Mouse (Mus musculus): Measurements from ENCODE around the gene Mcrip1.

The Mcrip1 gene

DNA sequence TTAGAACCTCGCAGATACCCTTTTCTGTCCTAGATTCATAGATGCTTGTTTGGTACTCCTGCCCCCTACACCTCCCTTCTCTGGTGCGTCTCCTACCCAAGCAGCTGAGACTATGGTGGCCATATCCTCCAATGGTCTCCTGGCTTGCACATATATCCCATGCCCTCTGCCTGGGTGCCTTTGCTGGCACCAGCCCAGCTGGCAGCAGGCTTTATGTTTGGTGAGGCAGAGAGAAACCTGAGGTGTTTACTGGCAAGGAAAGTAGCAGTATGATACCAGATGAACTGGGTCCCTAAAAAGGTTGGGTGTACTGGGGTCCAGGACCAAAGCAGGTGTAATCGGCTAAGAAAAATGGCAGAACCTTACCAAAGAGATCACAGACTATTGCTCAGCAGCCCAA, 3.6 kb downstream of the Mcrip1 start:
- no peak for DNase-seq (ENCODE audit: low spot score in 2 of 2)

DNA sequence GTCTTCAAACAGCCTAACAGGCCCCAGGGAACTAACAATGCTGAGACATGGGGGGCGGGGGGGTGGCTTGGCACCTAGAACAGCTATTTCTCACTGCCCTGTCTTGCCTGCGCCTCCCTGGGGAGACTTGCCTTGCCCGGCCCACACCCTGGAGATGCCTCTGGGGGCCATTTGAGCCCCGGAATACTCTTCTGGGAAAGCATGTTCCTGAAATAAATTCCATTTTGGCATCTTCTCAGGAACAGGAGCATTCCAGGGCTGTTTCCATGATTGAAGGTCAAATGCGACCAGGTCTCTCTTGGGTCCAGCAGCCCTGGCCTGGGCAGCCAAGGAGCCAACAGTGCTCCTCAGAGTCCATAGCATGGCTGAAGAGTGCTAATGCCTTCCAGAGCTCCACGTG, 7.2 kb downstream of the Mcrip1 start:
- no peak for DNase-seq (ENCODE audit: low spot score in 2 of 2)

DNA sequence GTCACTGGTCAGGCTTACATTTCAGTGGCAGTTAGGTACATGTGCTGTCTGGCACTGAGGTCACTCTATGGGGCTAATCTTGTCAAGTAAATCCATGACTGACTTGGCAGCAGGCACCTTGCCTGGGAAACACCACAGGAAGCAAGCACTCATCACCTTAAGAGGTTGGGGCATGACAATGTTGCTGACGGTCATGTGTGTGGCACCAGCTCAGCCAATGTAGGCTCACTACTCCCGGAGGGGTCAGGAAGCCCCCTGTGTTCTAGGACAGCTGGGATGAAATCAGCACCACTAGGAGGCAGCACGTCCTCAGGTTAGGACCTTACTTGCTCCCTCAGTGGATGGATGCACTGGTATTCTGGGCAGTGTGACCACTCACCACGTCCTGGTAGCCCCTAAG, 7.6 kb downstream of the Mcrip1 start:
- no peak for DNase-seq (ENCODE audit: low spot score in 2 of 2)

DNA sequence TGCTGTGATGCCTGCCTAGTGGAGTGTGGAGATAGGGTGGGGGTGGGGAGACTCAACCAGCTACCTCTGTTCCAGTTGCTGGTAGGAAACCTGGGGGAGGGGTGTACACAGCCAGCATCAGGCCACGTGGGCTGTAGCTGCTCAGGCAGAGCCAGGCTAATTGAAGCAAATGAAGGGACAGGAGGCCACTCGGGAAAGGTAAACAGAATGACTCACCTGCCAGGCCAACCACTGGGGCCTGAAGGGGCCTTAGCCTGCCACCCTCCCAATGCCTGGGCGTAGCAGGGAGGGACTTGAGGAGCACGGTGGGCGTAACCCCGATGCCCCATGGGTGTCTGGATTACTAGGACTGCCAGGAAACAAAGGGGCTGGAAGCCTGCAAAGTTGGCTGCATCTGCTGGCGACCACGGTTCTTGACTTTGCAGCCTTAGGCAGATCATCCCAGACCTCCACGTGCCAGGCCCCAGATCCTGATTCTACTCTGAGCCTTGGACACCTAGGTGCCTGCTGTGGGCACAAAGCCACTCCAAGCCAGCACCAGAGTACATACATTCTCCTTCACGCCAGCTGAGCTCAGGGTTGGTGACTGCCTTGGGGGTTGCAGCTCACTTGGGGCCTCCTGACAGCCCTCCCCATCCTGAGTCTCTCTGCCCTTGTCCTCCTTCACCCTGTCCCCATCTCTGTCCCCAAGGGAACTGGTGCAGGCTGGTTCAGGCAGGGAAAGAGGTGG, 10.1 kb downstream of the Mcrip1 start:
- peak; percentile 51 to 67 for DNase-seq (ENCODE audit: low spot score in 2 of 2)

DNA sequence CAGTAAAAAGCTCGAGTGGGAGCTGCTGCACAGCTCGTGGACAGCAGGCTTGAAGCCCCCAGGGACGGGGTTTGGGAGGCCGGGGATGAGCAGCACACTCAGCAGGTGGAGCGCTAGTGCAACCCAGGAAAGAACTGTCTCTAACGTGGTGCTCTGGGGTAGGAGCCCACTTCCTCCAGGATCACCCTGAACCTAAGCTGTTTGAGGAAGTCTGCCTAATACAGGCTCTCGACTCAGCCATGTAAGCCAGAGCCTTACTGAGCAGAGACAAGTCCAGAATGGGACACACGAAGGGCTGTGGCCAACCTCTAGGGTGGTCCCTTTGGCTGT, 10.6 kb downstream of the Mcrip1 start:
- DNase-seq (ENCODE audit: low spot score in 2 of 2): no peak

DNA sequence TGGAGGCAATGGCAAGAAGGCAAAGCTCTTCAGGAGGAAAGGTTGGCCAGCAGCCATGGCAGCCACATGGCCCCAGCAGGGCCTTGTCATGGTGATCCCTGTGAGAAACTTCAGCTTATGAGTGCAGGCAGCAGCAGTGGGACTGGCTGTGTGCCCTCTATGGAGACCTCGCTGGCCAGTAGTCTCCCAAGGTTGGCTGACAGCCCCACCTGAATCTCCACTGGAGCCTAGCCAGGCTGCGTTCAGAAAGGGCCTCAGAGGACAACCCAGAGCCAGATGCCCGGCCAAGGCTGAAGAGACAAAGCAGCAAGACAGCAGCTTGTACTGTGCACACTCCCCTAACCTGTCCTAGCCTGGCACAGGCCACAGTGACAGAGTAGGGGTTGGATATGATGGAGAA, 11.0 kb downstream of the Mcrip1 start:
- DNase-seq (ENCODE audit: low spot score in 2 of 2): peak in 1 of 2 experiments; percentile 52

DNA sequence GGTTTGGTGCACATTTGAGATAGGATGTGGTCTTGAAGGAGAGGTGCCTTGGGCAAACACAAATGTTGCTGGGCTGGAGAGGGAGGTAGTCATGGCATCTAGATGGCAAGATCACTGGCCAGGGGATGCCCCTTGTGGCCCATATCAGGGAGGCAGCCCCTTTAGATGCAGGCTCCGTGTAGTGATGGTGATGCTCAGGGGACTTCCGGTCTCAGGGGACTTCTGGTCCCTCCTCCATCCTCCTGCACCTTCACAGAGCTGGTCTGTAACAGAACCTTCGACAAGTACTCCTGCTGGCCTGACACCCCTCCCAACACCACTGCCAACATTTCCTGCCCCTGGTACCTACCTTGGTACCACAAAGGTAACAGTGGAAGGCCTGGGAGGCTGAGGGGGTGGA, 13.7 kb downstream of the Mcrip1 start:
- DNase-seq (ENCODE audit: low spot score in 2 of 2): no peak

DNA sequence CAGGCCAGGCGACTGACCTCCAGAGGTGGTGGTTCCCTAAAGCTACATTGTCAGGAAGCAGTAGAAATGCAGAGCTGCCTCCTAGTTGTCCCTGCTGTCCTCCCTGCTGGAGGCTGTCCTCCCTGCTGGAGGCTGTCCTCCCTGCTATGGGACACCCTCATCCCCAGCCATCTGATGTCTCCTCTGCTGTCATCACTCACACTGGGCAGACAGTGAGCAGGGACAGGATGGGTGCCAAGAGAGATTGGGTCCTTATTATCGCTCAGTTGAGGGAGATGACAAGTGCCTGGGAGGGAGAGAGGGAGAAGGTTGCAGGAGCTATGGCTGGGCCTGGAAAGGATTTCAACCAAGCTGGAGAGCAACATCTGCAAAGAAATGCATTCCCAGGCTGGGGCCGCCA, 14.4 kb downstream of the Mcrip1 start:
- no peak for DNase-seq (ENCODE audit: low spot score in 2 of 2)

DNA sequence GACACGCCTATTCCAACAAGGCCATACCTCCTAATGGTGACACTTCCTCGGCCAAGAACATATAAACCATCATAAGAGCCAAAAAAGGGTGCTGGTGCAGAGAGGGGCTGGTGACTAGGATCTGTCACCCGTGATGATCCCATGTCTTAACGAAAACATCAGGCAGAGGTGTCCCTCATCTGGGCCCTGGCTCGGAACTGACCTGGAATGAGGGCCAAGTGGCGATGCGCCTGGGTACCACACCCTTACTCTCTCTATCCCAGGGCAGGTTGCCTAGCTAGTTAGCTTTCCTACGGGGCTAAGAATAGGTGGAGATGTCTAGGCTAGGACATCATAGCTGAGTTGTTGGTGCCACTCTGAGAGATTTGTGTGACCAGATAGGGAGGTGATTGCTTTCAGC, 15.4 kb downstream of the Mcrip1 start:
- no peak for DNase-seq (ENCODE audit: low spot score in 2 of 2)

DNA sequence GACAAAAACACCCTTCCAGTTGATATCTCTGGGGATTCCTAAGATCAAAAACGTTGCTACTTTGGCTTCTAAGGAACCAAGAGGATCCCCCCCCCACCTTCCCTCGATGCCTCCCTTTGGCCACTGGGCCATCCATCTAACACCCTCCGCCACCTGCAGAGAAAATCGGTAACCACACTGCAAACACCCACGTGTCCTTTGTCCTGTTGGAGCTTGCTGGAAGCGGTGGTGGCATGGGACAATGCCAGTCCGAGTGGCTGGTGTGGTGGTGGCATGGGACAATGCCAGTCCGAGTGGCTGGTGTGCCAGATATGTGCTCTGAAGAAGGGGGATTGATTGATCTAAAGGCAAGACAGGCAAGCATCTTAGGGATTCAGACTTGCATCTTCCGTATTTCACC, 17.9 kb downstream of the Mcrip1 start:
- no peak for DNase-seq (ENCODE audit: low spot score in 2 of 2)

DNA sequence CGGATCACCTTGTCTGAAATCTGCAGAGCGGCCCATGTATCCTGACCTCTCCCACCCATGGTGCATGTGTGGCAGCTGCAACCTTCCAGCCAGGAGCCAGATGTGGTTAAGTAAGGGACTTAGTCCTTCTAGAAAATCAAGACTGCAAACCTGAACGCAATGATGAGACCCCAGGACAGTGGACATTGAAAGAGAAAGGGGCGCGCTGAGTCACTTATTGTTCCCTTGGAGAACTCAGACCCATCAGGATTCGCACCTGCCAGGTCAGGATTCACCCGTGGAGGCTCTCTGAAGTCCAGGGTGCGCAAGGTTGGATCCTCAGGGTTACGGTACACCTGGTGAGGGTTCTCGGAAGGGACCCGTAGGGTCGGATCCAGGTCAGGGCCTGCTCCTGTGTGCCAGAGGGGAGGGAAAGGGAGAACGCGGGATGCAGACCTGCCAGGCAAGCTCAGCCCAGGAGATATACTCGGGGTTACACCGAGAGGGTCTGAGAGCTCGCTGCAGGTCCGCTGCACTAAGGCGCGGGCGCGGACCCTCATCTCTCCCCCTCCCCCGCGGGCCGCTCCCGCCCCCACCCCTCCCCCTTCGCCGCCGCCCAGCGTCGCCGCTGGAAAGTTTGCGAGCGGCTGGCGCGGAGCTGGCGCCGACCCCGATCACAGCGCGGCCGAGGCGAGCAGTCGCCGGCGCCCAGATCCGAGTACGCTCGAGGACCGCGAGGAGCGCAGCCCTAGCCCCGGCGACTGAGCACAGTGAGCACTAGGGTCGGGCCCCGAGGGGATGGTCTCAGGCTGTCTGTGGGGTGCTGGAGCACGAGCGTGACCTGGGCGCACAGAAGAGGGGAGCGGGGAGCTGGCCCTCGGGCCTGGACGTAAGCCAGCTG, 19.2 kb downstream of the Mcrip1 start, which contains the start of gene Gcgr:
Gene Gcgr (plus strand): TSS at position 615 of the 880 bp plus-strand sequence.
- DNase-seq (ENCODE audit: low spot score in 2 of 2): no peak

DNA sequence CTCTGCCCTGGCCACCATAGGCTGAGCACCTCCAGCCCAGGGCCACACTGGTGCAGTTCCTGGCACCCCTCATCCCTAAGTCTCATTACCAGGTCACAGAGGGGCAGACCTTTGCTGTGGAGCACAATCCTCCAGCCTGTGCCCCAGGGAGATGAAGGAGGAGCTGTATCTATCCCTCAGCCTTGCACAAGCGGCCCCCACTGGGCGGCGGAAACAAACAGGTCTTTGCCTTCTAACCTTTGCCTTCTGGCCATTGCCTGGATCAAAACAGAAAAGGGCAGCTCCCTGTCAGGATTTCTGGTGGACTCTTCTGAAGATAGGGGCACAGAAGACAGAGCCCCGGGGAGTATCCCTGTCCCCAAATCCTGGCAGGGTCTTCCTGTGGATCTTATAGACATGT, 20.6 kb downstream of the Mcrip1 start:
- no peak for DNase-seq (ENCODE audit: low spot score in 2 of 2)

DNA sequence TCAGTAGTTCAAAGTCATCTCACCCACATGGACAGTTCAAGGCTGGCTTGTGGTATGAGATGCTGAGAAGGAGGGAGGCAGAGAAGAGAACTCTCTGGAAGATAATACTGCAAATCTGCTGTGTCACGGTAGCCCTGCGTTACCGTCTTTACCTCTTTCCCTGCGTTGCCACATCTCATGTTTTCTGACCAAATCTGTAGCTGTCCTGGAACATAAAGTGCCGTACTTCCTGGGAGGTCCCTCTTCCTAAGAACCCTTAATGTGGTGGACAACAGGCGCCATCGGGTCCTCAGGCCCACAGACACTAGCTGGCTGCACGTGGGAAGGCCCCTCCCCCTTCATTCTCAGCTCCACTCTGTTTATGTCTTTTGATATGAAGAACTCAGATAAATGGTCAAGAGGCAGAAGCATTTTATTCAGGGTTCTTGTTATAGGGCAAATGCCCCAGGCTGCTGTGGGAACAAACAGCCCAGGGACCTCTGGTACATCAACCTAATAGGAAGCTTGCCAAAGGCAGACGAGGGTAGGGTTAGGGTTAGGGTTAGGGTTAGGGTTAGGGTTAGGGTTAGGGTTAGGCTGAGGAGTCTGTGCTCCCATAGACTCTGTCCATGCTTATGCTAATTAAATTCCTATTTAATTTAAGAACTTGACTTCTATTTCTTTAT, 21.7 kb downstream of the Mcrip1 start:
- DNase-seq (ENCODE audit: low spot score in 2 of 2): no peak

DNA sequence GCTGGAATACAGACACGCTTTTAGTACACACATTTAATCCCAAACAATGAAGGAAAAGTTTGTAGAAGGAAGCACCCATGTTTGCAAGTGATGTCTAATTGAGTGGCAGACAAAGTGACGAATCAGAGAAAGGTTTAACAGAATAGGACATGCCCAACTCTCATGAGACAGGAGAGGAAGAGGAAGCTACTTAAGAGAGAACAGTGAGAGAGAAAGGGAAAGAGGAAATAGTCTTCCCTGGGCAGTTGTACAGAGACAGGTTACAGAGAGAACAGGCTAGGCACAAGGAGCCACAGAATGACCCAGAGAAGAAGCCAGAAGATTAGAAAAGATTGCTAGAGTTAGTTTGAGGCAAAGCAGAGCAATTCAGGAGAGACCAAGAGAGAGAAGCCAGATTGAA, 23.6 kb downstream of the Mcrip1 start:
- DNase-seq (ENCODE audit: low spot score in 2 of 2): no peak

DNA sequence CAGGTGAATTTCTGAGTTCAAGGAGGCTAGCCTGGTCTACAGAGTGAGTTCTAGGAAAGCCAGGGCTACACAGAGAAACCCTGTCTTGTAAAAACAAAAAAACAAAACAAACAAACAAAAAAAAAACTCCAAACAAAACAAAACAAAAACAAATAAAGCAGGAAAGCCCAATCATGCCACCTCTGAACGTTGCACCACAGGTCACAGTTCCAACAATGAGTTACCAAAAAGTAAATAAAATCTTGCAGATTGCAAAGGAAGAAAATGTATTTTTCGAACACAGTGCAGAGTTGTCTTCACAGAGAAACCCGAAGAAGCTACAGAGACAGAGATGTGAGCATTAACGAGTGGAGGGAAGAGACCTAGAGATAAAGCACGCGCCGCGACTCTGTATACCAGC, 26.9 kb downstream of the Mcrip1 start:
- no peak for DNase-seq (ENCODE audit: low spot score in 2 of 2)

DNA sequence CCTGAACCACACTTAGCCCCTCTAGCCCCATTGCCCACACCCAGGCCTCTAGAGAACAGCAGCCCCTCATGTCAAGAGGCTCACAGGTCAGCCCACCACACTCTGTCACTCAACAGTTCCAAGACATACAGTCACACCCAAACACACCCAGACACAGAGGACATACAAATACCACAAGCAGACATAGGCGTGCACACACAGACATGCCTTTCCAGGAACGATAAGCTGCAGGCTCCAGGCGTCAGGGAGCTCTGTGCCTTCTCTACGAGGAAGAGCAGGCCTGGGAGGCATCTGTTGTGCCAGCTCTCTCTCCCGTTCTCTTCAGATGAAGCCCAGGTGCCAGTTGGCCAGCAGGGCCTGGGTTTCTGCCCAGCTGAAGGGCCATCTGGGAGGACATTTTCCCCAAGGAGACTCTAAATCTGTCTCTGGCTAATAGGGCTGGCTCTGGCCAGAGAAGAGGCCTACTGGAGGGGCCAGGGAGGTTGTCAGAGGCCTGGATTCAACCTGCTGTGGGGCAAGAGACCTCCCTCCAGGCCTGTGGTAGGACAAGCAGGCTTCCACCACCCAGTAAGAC, 28.5 kb downstream of the Mcrip1 start:
- DNase-seq (ENCODE audit: low spot score in 2 of 2): peak in 1 of 2 experiments; percentile 45

DNA sequence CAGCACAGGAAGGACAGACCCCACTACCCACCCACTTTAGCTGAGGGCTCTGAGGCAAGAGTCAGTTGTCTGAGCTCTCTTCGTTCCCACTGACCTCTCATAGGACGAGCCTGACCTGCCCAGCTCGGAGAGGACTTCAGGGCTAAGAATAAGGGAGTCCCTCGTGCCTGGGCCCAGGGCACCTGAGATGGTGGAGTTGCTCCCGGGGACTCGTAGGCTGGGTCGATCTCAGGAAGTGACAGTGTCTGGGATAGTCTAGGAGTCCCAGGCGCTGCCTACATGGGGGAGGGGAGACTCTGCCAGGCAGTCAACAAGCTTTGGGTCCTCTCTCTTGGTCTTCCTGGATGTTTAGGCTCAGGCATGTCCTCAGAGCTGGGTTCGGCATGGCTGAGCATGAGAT, 29.0 kb downstream of the Mcrip1 start:
- DNase-seq (ENCODE audit: low spot score in 2 of 2): no peak

DNA sequence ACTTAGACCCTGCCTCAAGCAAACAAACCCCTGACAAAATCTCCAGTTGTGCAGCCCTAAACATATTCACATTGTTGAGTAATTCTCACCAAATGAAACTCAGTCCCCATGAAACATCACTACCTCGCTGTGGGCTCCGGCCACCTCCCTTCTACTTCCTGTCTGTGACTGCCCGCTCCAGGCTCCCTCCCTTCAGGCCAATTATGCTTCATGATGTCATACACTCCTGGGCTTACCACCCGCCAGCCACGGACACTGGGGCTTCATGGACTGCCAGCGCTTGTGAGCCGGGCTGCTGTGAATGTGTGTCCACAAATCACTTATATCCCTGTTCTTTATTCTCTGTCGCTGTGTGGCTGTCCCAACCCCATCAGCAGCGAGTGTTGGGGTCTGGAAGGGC, 29.8 kb downstream of the Mcrip1 start:
- DNase-seq (ENCODE audit: low spot score in 2 of 2): peak in 1 of 2 experiments; percentile 40

DNA sequence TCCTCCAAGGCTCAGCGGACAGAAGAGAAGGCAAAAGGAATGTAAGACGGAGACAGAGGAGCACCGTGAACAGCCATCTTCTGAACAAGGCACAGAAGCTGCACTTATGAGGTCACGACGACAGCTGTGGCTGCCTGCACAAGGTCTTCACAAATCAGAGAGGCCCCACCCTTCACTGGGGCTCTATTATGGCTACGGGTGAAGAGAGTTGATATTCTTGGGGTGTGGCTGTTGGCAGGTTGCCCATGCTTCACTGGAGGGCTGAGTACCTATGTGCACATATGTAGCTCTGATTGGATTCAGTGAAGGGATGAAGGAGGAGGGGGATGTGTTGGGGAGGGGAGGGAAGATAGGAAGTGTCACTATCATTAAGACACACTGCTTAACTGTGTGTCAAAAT, 31.0 kb downstream of the Mcrip1 start:
- no peak for DNase-seq (ENCODE audit: low spot score in 2 of 2)

DNA sequence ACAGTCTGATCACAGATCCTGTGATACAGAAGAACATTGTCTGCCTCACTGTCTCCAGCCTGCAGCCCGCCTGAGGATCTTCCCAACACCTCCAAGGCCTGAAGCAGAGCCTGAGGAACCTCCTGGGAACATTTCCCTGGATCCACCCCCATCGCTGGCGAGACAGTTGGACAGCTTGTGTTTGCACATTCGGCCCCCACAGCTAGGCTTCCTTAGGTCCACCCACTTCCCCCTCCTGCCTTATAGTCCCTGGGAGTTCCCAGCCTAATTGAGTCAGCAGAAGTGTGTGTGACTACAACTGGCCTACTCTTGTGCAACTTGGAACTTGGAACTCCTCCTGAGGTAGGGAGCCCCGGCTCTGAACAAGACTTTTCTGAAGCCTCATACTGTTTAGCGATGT, 31.5 kb downstream of the Mcrip1 start:
- peak in 1 of 2 experiments; percentile 67 for DNase-seq (ENCODE audit: low spot score in 2 of 2)

DNA sequence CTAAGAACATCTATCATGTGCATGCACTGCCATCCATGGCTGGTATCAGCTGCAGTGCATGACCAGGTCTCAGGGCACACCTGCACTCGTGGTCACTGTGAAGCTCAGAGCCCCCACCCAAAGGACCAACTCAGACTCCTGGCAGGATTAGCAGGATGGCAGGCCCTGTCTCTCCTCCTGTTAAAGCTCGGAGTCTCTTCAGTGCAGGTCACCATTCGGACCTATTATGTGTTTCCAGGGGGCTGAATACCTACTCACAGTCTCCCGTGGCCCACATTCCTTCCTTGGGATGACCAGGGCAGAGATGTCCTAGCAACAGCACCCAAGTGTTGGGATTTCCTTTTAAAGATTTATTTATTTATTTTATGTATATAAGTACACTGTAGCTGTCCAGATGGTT, 32.4 kb downstream of the Mcrip1 start:
- no peak for DNase-seq (ENCODE audit: low spot score in 2 of 2)

DNA sequence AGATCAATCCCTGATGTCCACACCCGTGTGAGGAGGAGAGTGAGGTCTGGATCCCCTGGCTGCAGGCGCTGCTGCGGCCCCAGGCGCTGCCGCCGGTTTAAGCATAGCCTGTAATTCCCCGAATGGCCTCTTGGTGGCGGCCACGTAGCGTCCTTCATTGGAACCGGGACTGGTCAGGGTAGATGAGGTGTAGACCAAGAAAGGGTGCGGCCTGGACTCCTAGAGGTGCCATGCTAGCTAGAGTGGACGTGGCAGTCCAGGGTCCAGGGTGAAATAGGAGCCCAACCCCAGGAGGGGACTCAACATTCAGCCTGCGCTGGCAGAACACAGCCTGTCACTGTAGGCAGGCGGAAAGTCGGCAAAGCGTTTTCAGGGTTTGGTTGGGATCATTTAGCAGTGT, 33.9 kb downstream of the Mcrip1 start:
- peak; percentile 90 for DNase-seq (ENCODE audit: low spot score in 2 of 2)
